Mouse (Mus musculus) MN1 (cell line): ENCODE results near the gene Ccdc153.
A peak's percentile ranks its signal among the peaks of the same experiment; 100 is the strongest.

ENCODE experiments used
- DNase-seq: peaks from one replicate; pipeline ENCODE4 v3.0.0-alpha.2; 2016; ENCODE audit warnings: low spot score

Gene Ccdc153

DNA sequence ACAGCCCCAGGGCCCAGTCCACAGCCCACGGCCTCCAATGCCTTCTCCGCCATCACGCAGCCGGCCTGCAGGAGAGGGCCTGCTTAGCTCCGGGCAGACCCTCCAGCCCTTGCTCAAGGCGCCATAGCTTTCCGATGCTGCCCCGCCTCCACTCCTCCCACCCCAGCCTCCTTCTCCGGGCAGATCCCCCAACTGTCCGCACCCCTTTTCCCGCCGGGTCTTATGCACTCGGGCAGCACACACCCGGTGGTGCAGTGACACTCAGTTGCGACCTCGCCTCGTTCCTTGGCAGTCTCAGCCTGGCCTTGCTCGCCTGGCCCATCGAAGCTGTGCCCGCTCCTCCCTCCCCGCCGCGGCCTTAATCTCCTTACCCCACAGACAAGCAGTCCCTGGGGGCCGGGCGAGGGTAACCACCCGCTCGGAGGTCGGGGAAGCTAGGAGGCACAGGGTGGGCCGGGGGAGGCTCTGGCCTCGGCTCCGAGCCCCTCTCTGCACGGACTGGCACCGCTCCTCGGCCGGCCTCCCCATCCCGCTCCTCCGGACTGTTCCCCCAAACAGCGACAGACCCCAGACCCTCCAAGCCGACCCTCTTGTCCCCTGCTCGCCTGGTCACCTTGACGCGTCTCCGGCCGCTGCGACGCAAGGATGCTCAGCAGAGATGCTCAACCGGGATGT, 47.1 kb downstream of the Ccdc153 start:
- DNase-seq: peak; percentile 77

DNA sequence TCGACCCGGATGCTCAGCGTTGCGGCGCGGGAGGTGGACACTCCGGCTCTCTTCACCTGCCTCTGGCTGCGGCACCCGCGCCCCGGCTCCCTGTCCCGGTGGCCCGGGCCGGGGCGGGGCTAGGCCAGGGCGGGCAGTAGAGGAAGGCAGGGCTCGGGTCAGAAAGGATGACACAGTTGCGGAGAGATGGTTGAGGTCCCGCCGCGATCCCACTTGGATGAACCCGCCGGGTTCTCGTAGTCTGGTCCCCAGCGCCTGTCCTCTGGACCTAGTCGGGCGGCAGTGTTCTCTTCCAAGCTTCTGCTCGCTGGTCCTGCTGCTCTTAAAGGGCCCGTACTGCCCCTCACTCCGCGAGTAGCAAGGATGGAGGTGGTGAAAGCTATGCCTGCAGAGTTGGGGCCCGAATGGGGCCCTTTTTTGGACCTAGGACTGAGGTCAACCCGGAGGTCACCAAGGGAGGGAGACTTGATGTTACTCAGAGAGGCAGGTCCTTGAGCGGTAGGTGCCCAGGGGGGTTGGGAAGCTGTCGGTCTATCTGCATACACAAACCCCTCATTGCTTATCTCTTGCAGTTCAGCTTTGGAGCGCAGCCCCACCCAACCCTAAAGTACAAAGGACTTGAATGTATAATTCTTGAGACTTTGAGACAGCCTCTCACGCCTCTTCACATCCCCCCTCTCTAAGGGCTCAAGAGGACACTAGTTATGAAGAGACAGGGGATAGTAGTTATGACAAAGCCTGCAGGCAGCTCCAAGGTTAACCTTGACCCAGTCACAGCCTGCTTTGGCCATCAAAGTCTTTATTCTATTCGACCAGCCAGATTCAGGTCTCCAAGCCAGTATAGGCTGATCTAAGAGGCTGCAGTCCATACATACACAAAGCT, 47.8 kb downstream of the Ccdc153 start, which contains the start of gene Abcg4:
Abcg4 (minus strand) TSS at position 540 of the 883 bp plus-strand sequence.
- DNase-seq: peak; percentile 56

DNA sequence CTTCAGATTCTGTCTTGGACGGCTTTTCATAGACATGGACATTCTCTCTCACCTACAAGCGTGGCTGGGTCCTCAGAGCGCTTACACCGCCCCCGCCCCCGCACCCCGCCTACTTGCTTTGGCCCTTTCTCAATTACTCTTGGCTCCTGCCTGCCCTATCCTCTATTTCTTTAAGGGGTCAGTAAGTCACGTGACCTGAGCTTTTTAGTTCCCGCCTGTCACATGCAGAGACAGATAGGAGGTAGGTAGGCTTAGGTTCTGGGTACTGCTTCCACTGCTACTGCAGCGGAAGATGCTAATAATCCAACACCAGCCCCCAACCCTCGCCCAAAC, 48.4 kb downstream of the Ccdc153 start:
- DNase-seq: no peak

DNA sequence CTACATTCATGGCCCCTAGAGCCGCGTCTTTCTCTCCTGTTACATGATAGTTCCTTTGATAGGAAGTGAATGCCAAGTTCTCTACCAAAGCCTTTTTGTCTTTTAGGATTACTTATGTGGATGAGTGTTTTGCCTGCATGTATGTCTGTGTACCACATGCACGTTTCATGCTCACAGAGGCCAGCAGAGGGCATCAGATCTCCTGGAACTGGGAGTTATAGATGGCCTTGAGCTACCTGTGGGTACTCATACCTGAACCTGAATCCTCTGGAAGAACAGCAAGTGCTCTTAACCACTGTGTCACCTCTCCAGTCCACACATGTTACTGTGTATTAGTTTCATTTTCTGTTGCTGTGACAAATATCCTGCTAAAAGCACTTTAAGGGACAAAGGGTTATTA, 52.0 kb downstream of the Ccdc153 start:
- peak; percentile 38 for DNase-seq
